Mouse (Mus musculus): ENCODE measurements around the gene Coasy.
"Not testable (repeated sequence)": the region's sequence is repeated elsewhere in the genome, so short reads cannot be mapped to it uniquely, and the experiment has no call there.

The Coasy gene

DNA sequence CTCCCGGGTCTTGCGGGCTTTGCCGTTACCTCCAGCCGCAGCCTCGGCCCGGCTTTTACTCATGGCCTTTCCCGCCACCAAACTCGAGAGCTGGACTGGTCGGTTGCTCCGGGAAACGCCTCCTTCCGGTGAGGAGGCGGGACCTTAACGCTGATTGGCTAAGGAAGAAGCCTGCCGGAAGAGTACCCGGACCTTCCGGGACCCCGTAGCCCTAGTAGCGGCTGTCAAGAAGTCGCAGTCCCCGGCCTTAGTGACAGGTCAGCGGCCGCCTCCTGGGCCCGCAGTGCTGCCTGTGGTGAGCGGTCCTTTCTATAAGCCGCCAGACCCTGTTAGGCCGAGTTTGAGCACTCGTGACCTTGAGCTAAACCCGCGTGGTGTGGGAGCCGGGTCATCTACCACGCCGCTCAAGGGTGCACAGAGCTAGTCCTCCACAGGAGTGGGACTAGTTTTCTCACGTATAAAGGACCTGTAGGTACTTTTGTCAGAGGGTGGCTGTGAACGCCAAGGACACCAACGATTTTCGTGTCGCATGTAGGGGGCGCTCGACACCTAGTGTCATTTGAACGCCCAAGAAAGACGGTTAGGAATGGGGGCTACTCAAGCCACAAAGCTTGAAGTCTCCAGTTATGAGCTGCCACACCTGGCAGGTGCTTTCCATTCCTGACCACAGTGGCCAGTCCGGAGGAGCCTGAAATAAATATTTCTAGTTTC lies 13.1 kb downstream of the Coasy start, which contains the start of gene Psmc3ip:
Psmc3ip (minus strand) TSS at position 123 of the 711 bp plus-strand sequence.
- DNase-seq, result peak; percentile 96 to 97

DNA sequence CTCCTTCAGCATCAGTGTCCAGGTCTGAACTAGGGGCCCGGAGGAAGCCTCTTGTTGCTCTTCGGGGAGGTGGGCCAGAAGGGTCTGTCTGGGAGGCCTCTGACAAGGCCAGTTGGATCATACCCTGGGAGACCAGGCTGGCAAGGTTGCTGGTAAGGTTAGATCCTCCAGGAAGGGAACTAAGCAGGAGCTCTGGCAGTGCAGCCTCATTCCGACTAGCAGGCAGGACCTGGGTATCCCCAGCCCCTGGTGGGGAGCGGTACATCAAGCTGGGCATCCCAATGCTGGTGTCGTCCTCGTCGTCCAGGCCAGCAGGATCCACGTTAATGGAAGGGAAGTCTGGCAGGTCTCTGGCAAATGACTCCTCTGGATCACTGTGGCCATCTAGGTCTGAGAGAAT lies 15.9 kb downstream of the Coasy start:
- DNase-seq, result no peak

DNA sequence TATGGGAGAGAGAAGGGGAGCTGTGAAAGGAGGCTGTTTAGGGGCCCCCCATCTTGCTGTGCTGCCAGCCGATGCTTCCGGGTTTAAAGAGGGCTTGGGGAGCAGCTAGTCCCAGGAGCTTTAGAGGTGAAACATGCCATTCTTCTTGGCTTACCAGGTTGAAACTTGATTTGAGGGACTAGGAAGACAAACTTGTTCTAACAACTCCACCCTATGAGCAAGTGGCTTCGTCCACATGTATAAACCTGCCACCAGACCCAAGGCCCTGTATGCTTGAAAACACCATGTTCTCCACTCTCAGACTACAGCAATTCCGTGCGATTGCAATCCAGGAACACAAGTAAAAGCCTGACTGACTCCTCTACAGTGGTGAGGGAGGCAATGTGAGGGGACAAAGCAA lies 20.6 kb downstream of the Coasy start:
- DNase-seq, result no peak

DNA sequence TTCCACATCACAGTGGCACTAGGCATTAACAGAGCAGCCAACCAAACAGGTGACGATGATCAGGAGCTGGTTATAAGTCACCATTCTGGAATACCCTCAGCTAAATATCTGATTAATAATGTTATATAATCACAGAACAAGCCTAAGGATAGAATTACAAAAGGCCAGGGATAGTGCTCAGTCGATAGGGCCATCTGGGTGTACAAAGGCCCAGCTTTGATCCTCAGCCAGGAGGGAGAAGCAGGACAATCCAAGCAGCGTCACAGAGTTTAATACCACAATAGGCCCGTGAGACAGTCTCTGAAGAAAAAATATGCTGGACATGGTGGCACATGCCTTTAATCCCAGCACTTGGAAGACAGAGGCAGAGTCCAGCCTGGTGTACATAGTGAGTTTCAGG lies 27.0 kb downstream of the Coasy start:
- DNase-seq, result no peak

DNA sequence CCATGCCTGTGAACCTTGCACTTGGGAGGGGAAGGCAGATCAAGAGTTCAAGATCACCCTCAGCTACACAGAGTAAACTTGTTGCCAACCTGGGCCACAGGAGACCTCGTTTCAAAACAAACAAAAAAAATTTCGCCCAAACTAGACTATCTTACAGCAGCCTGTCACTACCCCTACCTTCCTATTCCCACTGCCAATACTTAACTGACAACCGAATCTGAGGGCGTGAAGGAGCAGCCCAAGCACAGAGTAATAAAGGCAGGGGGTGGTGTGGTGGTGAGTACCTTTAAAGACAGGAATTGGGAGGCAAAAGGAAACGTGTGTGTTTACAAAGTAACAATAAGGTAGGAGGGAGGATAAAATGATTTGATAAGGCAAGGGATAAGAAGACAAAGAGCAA lies 28.3 kb downstream of the Coasy start:
- no peak for DNase-seq

DNA sequence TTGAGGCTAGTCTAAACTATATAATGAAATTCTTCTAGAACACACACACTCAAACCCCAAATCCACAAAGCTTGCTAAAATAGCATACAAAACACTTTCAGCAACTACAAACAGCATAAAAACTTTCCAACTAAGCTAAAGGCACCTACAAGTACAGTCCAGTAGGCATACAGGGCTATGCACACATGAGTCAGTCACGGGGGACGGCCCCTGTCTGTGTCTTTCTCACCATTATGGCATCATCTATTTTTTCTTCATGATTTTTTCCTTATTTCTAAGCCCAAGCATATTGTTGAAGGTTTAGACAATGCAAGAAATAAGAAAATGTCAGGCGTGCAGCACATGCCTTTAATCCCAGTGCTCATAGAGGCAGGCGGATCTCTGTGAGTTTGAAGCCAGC lies 28.8 kb downstream of the Coasy start:
- no peak for DNase-seq

DNA sequence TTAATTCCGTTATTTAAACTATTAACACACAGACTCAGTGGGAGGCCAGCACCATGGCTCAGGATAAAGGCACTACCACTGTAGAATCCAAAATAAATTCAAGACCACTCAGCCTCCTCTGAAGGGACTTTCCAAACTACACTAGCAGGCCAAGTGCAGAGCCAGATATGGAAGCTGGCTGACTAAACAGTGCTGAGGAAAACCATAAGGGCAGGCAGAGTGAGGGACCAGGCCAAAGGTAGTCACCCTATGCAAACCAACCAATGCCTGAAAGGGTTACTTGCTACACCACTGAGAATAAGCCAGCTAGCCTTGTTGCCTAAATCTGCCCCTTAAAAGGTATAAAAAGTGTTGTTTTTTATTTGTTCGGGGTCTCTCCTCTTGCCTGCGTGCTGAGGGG lies 29.8 kb downstream of the Coasy start:
- DNase-seq, result no peak

DNA sequence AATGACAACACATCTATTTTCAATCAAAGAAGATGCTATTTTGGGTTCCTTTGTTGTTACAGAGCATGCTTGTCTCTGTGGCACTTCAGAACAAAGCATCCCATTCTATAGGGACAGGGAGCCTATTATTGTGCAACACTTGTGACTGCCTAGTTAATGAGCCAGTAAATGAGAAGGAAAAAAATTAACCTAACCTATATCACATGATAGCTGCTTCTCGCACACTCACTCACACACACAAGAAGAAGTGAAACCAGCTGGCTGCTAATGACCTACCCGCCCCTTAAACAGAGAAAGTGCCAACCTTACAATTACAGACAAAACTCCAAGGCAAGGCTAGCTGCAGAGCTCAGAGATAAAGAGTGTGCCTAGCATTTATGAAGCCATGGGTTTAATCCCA lies 33.2 kb downstream of the Coasy start:
- DNase-seq, result no peak

DNA sequence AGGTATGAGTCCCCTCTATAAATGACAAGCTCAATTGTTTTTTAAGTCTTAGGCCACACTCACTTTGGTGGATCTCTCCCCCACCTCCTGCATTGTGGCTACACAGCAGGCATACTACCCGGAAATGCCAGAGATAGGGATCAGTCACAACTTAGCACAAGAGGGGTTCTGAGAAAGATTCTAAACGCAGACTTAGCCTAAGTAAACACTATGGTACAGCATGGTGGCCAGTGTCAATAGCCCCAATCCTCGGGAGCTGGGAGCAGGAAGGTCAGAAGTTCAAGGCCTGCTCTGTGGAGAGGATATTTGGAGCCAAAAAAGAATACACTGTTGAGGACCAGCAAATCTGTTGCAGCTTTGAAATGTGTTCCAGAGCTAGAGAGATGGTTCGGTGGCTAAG lies 35.7 kb downstream of the Coasy start:
- no peak for DNase-seq

DNA sequence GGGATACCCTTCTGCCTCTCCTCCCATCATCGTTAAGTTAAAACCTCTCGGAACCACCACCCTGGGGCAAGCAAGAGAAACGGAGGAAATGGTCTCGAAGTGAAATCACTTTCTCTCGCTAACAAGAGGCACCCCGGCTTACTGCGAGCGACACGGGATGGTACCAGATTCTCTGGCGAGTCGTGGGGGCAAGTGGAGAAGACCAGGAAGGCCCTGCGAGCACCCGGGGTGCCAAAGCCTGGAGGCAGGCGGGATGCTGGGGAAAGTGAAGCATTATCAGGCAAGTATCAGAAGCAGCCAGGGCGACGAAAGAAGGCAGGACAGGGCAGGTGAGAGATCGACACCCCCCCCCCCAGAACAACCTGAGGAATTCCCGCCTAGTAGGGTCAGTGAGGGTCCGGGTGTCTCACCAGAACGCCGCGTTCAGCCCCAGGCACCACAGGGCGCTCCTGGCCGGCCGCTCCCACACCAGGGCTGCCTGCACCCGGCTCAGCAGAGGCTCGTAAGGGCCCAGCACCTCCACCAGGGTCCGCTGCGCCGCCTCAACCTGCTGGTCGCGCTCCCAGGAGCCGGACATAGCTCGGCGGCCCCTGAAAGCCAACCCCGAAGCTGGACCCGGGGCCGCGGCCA lies 36.9 kb downstream of the Coasy start:
- DNase-seq, result no peak

DNA sequence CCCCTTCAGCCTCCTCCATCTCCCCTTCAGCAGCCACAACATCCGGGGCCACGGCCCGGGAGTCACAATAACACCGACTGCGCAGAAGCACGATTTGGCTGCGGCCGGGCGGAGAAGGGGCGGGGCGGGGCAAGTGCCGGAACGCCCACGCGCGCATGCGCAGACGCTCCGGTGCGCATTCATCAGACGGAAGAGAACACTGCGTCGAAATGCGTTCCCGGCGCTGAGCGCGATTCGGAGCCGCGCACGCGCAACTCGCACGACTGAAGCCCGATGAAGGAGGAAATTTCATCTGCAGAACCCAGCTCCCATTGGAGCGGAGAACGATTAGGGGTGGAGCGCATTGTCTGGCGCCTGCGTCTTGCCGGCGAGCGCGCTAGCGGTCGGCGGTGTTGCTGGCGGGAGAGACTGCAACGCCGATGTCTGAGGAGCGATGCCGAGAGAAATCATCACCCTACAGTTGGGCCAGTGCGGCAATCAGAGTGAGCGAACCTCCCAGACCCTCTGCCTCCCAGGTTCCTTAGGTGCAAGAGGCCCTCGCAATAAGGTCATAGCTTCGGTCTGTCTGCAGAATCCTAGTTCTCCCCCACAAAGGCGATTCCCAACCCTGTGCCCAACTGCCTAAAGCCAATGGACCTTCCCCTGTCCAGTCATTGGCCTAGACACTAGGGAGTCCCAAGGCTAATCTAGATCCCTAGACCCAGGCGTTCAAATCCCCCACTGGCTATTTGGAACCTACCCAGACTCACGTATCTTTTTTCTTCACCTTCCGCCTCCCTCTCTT lies 37.6 kb downstream of the Coasy start, which contains the start of the genes Retreg3 and Tubg1:
Retreg3 (minus strand) TSS at position 133 of the 784 bp plus-strand sequence.
Tubg1 (plus strand) TSS at position 178 of the 784 bp plus-strand sequence.
- DNase-seq, result peak; percentile 98 to 99

DNA sequence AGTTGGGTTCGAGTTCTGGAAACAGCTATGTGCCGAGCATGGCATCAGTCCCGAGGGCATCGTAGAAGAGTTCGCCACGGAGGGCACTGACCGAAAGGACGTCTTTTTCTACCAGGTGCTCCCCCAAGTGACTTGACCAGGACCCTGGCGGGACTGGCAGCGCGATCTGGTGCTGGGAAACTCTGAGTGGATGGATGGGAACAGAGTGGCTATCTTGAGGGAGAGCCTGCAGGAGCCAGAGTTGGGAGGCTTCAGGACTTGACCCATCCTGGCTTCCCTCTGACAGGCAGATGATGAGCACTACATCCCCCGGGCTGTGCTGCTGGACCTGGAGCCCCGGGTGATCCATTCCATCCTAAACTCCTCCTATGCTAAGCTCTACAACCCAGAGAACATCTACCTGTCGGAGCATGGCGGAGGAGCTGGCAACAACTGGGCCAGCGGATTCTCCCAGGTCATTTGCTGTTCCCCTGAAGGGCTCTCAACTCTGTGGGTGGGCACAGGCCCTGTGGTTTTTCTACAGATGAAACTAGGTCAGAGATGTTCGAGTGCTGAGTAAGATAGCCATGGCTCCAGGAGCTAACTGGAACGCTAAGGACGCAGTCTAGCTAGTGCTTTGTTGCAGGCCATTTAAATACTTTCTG lies 38.3 kb downstream of the Coasy start:
- DNase-seq, result no peak

DNA sequence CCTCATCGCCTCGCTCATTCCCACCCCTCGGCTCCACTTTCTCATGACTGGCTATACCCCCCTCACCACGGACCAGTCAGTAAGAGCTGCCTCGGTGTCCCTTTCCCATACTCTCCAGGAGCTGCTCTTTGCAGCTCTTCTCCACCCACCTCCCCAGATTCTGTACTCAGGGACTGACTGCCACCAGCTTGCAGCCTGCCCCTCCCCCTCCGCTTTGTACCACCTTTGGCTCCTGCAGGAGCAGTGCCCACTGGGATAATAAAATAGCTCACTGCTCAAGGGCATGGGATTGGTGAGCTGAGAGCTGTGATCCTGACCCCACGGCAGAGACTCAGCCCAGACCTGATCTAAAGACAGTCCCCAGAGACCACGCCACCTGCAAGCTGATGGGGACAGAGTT lies 42.1 kb downstream of the Coasy start:
- not testable (repeated sequence) for DNase-seq

DNA sequence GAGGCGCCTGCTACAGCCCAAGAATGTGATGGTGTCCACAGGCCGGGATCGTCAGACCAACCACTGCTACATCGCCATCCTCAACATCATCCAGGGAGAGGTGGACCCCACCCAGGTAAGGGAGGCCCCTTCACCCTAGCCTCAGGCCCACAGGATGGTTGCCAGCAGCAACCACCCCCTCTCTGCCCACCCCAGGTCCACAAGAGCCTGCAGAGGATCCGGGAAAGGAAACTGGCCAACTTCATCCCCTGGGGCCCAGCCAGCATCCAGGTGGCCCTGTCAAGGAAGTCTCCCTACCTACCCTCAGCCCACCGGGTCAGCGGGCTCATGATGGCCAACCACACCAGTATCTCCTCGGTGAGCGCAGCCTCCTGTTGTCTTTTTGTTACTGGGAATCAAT lies 42.6 kb downstream of the Coasy start:
- DNase-seq, result not testable (repeated sequence)

DNA sequence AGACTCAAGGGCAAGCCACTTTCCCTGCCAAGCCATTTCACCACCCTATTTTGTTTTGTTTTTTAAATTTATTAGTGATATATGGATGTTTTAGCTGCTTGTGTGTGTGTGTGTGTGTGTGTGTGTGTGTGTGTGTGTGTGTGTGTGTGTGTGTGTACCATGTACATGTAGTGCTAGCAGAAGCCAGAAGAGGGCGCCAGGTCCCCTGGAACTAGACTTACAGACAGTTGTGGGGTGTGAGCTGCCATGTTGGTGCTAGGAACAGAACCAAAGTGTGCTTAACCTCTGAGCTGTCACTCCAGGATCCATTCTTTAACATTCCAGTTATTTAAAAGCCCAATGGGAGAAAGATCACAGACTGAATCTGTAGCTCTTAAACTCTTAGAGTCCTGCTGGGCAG lies 44.7 kb downstream of the Coasy start:
- no peak for DNase-seq

DNA sequence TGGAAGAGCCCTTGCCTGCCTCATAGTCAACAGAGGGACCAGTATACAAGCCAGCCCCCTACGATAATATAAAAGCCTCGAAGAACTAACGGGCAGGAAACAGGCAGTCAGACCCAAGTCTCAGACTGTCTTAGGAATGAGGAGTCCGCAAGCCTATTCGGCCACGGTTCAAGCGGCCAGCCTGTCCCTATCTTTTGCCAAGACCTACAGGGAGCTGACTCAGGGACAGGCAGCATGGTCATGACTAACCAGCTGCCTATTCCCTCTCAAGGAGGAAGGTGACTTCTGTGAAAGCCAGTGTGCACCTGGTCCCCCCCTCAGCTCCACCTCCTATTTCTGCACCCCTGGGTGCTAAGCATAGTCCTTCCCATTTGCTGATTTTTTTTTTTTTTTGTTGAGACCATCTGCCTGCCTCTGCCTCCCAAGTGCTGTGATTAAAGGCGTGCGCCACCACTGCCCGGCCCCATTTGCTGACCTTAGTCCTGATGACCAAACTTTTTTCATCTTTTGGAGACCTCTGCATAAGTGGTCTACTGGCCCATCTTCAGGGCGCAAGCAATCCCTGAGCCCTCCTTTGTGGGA lies 46.7 kb downstream of the Coasy start:
- DNase-seq, result no peak

DNA sequence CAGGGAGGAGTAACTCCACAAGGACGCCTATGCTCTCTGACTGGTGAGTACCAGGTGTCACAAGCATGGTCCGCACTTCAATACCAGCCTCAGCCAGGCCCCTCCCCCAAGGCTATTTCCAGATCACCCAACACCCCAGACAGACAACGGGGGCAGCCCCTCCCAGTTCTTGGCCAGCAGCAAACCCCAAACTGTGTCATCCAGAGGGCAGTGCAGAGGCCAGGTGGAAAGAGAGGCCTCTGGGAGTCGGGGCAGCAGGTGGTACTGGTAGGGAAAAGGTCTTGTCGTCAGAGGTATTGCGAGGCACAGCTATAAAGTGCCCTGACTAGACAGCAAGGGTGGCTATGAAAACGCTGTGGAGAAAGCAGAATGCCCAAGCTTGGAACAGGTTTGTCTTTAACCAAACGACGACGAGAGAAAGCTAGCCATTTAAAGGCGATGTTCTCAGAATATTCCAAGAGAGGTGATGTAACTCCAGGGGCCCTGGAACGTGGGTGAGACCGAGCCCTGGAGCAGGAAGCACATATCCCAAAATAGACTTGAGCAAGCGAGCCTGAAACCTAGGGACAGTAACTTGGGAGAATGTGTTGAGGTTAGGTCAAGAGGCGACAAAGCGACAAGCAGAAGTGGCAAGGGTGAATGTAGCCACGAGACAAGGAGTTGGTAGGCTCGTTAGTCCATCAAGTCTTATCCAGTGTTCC lies 47.8 kb downstream of the Coasy start:
- no peak for DNase-seq

DNA sequence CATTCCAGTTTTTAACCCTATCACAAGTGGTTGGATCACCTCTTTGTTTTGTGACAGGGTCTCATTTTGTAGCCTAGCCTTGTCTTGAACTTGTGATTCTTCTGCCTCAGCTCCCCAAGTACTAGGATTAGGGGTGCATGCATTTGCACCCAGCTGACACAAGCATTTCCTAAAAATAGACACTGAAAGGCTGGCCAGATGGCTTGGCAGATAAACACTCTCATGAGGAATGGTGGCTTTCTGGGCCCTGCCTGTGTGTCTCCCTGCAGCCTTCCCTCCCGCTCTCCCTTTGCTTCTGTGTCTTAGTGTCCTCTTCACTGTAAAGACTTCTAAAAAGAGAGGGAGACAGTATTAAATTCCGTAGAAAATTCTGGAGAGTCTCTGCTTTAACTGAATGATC lies 48.8 kb downstream of the Coasy start:
- no peak for DNase-seq

DNA sequence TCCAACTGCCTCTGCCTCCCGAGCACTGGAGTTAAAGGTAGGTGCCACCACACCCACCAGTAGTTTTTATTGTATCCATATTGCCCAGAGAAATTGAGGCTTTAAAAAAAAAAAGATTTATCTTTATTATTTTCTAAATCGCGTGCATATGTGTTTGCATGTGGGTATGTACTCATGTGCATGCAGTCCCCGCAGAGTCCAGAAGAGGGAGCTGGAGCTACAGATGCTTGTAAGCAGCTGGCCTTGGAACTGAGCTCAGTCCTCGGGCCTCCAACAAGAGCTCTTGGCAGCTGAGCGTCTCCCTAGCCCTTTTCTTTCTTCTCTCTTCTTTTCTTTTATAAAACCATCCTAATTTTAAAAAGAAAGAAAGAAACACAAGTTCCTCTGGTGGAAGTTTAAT lies 49.3 kb downstream of the Coasy start:
- DNase-seq, result peak in 1 of 2 experiments; percentile 33

DNA sequence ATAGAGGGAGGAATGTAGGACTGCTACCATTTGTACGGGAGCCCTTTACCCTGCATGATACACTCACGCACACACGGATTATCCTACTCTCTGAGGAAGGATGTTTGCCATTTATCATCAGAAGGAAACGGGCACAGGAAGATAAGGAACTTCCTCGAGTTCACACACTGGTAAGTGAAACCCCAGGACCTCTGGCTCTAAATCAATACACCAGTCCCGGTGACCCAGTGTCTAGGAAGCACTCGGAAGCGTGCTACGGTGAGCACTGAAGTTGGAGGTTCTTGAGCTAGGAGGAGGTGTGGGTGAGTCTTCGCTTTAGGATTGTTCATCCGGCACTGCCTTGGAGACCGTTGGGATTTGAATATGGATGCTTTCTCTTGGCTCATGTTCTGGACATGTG lies 50.7 kb downstream of the Coasy start:
- DNase-seq, result peak; percentile 23 to 39

DNA sequence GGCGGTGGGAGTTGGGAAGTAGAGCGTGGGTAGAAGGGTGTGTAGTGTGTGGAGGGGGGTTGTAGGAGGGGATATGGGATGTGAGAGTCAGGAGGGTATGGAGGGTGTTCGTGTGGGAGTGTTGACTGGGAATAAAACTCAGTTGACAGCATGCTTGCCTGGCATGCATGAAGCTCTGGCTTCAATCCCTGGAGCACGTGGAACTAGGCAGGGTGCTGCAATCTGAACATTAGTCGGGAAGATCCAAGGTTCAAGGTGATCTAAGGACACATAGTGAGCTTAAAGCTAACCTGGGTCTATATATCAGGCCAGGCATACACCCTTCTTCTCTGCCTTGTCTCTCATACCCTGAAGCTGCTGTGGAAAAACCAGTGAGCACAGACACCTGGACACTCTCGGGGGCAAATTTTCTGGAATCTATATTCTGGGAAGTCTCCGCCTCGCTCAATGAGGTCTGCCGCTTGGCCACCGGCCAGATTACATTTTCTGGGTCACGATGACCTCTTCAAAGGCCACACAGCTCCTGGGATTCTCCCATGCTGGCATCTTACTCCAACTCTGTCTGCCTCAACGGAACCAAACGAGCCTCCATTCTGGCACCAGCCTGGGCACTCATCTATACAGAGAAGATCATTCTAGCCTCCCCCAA lies 52.0 kb downstream of the Coasy start:
- no peak for DNase-seq

Data from kidney, adult 8-10 months (tissue).